Mouse (Mus musculus): ENCODE results near the gene Hist1h2an. TPM values are rescaled to one million over a fixed set of nuclear protein-coding genes. Genes with fewer than 3 reads are reported as not detected.
"Not testable (repeated sequence)": the region's sequence is repeated elsewhere in the genome, so short reads cannot be mapped to it uniquely, and the experiment has no call there.

Hist1h2an gene
- polyA plus RNA-seq, 1 experiment from 2014 or later, result 1.8 TPM

GRCm38 (mm10) chr13:21797163-21797562 lies 10.1 kb upstream of the Hist1h2an start:
- H3K4me3 ChIP-seq; H3K9me3 ChIP-seq; ATAC-seq (ENCODE audit: low FRiP score); H3K4me2 ChIP-seq; H3K4me1 ChIP-seq (replicated peaks); H3K9ac ChIP-seq; H3K36me3 ChIP-seq; H3K27ac ChIP-seq; H3K27me3 ChIP-seq: not testable (repeated sequence)

GRCm38 (mm10) chr13:21795584-21795983 lies 8.6 kb upstream of the Hist1h2an start:
- H3K4me1 ChIP-seq (replicated peaks), result peaks cover 5% of the 10 kb centered on the region
- H3K4me3 ChIP-seq, result no peak overlapping the region
- no peak for ATAC-seq (ENCODE audit: low FRiP score)
- 95% methylated on average over 7 of the region's 7 CpGs for WGBS
- H3K9me3 ChIP-seq, result no peaks in the 10 kb centered on the region
- H3K9ac ChIP-seq, result no peak overlapping the region
- H3K4me2 ChIP-seq, result no peak overlapping the region
- H3K27me3 ChIP-seq, result no peaks in the 10 kb centered on the region
- H3K27ac ChIP-seq, result no peak overlapping the region
- H3K36me3 ChIP-seq, result no peaks in the 10 kb centered on the region

GRCm38 (mm10) chr13:21790601-21791283 lies 3.7 kb upstream of the Hist1h2an start:
- H3K4me3 ChIP-seq, result peak overlapping the region; percentile 0; the same call in 1 of the 2 replicates
- WGBS, result 8% methylated on average over 17 of the region's 18 CpGs

GRCm38 (mm10) chr13:21789925-21790324 lies 2.9 kb upstream of the Hist1h2an start:
- no peak overlapping the region for H3K27ac ChIP-seq
- no peaks in the 10 kb centered on the region for H3K9me3 ChIP-seq
- H3K4me2 ChIP-seq, result no peak overlapping the region
- 0 out of 2 replicates have a peak, but pooled peaks cover 6% of the 10 kb centered on the region for H3K27me3 ChIP-seq
- peaks cover 20% of the 10 kb centered on the region for H3K4me1 ChIP-seq (replicated peaks)
- H3K36me3 ChIP-seq, result no peaks in the 10 kb centered on the region
- H3K4me3 ChIP-seq, result no peak overlapping the region
- H3K9ac ChIP-seq, result no peak overlapping the region
- no peak for ATAC-seq (ENCODE audit: low FRiP score)
- 65% methylated on average over 6 of the region's 6 CpGs for WGBS

More at GRCm38 (mm10) chr13:21790601-21791283, 3.7 kb upstream of the Hist1h2an start:
- Histone ChIP-seq H3K9me3 (no peaks in the 10 kb centered on the region), H3K27ac (no peak overlapping the region), H3K9ac (0 out of 2 replicates have a peak overlapping the region, but pooled peaks have one; percentile 19), H3K4me1 (replicated peaks) (peaks cover 19% of the 10 kb centered on the region), H3K27me3 (0 out of 2 replicates have a peak, but pooled peaks cover 6% of the 10 kb centered on the region), H3K4me2 (peak overlapping the region; percentile 31), H3K36me3 (no peaks in the 10 kb centered on the region)
- ATAC-seq (ENCODE audit: low FRiP score), result no peak

- peak overlapping the region; percentile 37 for H3K4me3 ChIP-seq
- H3K36me3 ChIP-seq, result no peaks in the 10 kb centered on the region
- no peaks in the 10 kb centered on the region for H3K9me3 ChIP-seq
- H3K4me2 ChIP-seq, result peak overlapping the region; percentile 60
- H3K9ac ChIP-seq, result peak overlapping the region; percentile 10
- 0 out of 2 replicates have a peak, but pooled peaks cover 6% of the 10 kb centered on the region for H3K27me3 ChIP-seq
- peak overlapping the region; percentile 45; the same call in 1 of the 2 replicates for H3K27ac ChIP-seq
- 11% methylated on average over 14 of the region's 21 CpGs for whole genome bisulfite sequencing
- H3K4me1 ChIP-seq (replicated peaks), result peaks cover 28% of the 10 kb centered on the region
- peak; percentile 50 for ATAC-seq (ENCODE audit: low FRiP score)
Measured at GRCm38 (mm10) chr13:21787760-21788593, 959 bp upstream of the Hist1h2an start.

GRCm38 (mm10) chr13:21786189-21786898 lies 674 bp downstream of the Hist1h2an start:
- Histone ChIP-seq H3K4me2 (peak overlapping the region; percentile 60), H3K9ac (peak overlapping the region; percentile 64), H3K4me1 (replicated peaks) (peaks cover 36% of the 10 kb centered on the region), H3K27ac (peak overlapping the region; percentile 79), H3K27me3 (0 out of 2 replicates have a peak, but pooled peaks cover 6% of the 10 kb centered on the region), H3K9me3 (no peaks in the 10 kb centered on the region), H3K36me3 (no peaks in the 10 kb centered on the region), H3K4me3 (peak overlapping the region; percentile 37)
- WGBS, result 4% methylated on average over 8 of the region's 8 CpGs
- ATAC-seq (ENCODE audit: low FRiP score), result no peak

- Histone ChIP-seq H3K4me3 (no peak overlapping the region; the same call in 1 of the 2 replicates), H3K27ac (peak overlapping the region; percentile 31), H3K9ac (peak overlapping the region; percentile 19; the same call in 1 of the 2 replicates), H3K9me3 (no peaks in the 10 kb centered on the region), H3K36me3 (no peaks in the 10 kb centered on the region), H3K4me1 (replicated peaks) (peaks cover 40% of the 10 kb centered on the region), H3K4me2 (peak overlapping the region; percentile 75), H3K27me3 (0 out of 2 replicates have a peak, but pooled peaks cover 3% of the 10 kb centered on the region)
- WGBS, result 21% methylated on average over 6 of the region's 6 CpGs
- ATAC-seq (ENCODE audit: low FRiP score), result no peak
Measured at GRCm38 (mm10) chr13:21784311-21784710, 2.7 kb downstream of the Hist1h2an start.

- no peak overlapping the region; the same call in 1 of the 2 replicates for H3K9ac ChIP-seq
Measured at GRCm38 (mm10) chr13:21783734-21784161, 3.3 kb downstream of the Hist1h2an start.

GRCm38 (mm10) chr13:21783255-21783617 lies 3.8 kb downstream of the Hist1h2an start, which contains the start of gene Hist1h3i:
Hist1h3i (minus strand) TSS chr13:21783370.
- 0 out of 2 replicates have a peak, but pooled peaks cover 3% of the 10 kb centered on the region for H3K27me3 ChIP-seq
- H3K9ac ChIP-seq, result peak within 1 kb of the TSS; percentile 75
- H3K36me3 ChIP-seq, result no peaks in the 10 kb centered on the region
- no peaks in the 10 kb centered on the region for H3K9me3 ChIP-seq
- H3K27ac ChIP-seq, result peak within 1 kb of the TSS; percentile 86
- WGBS, result under 1% methylated on average over 15 of the region's 20 CpGs
- peak within 1 kb of the TSS; percentile 42 for H3K4me3 ChIP-seq
- H3K4me2 ChIP-seq, result peak within 1 kb of the TSS; percentile 75
- H3K4me1 ChIP-seq (replicated peaks), result peaks cover 39% of the 10 kb centered on the region
- peak; percentile 75 for ATAC-seq (ENCODE audit: low FRiP score)

More at GRCm38 (mm10) chr13:21783734-21784161, 3.3 kb downstream of the Hist1h2an start:
- H3K9me3 ChIP-seq, result no peaks in the 10 kb centered on the region
- 0 out of 2 replicates have a peak, but pooled peaks cover 3% of the 10 kb centered on the region for H3K27me3 ChIP-seq
- peaks cover 40% of the 10 kb centered on the region for H3K4me1 ChIP-seq (replicated peaks)
- peak overlapping the region; percentile 42 for H3K4me3 ChIP-seq
- no peak for ATAC-seq (ENCODE audit: low FRiP score)
- peak overlapping the region; percentile 31 for H3K27ac ChIP-seq
- no peaks in the 10 kb centered on the region for H3K36me3 ChIP-seq
- WGBS, result 2% methylated on average over 9 of the region's 9 CpGs
- peak overlapping the region; percentile 75 for H3K4me2 ChIP-seq

GRCm38 (mm10) chr13:21782361-21783254 lies 4.4 kb downstream of the Hist1h2an start:
- peak; percentile 2; the same call in 1 of the 2 replicates for ATAC-seq (ENCODE audit: low FRiP score)
- H3K27ac ChIP-seq, result peak overlapping the region; percentile 86
- H3K4me2 ChIP-seq, result peak overlapping the region; percentile 75
- WGBS, result under 1% methylated on average over 20 of the region's 35 CpGs
- not testable (repeated sequence) for H3K27me3 ChIP-seq, H3K9me3 ChIP-seq, H3K36me3 ChIP-seq
- peaks cover 35% of the 10 kb centered on the region for H3K4me1 ChIP-seq (replicated peaks)
- H3K4me3 ChIP-seq, result peak overlapping the region; percentile 42
- H3K9ac ChIP-seq, result peak overlapping the region; percentile 75

- 94% methylated on average over 1 of the region's 1 CpGs for WGBS
- ATAC-seq (ENCODE audit: low FRiP score), result no peak
Measured at GRCm38 (mm10) chr13:21781639-21782038, 5.4 kb downstream of the Hist1h2an start.

More at GRCm38 (mm10) chr13:21781639-21782038, 5.4 kb downstream of the Hist1h2an start:
- no peak overlapping the region for H3K4me2 ChIP-seq
- no peaks in the 10 kb centered on the region for H3K9me3 ChIP-seq
- H3K36me3 ChIP-seq, result no peaks in the 10 kb centered on the region
- no peak overlapping the region for H3K9ac ChIP-seq
- H3K4me1 ChIP-seq (replicated peaks), result peaks cover 35% of the 10 kb centered on the region
- H3K27ac ChIP-seq, result no peak overlapping the region
- H3K4me3 ChIP-seq, result no peak overlapping the region
- 0 out of 2 replicates have a peak, but pooled peaks cover 3% of the 10 kb centered on the region for H3K27me3 ChIP-seq

Measured in hindbrain, embryonic 13.5 days (tissue).